Mouse (Mus musculus) Patski (cell line): ENCODE measurements around the gene Eps15l1. TPM values are rescaled to one million over a fixed set of nuclear protein-coding genes. Genes with fewer than 3 reads are reported as not detected.

Experiments
- ATAC-seq: fragments of 100-300 bp; one replicate; pipeline ENCODE4 v1.8.0; 2021
- CTCF ChIA-PET: fragments of 350-600 bp; sonication (Branson Sonifier 250); formaldehyde crosslinking; loops from one replicate; lab custom pipeline; 2022; ENCODE audit warnings: inconsistent platforms; lab: Charles Lee
- POLR2A ChIA-PET: fragments of 350-600 bp; sonication (Branson Sonifier 250); formaldehyde crosslinking; loops from one replicate; lab custom pipeline; 2022; ENCODE audit warnings: antibody characterized with exemption, inconsistent platforms; lab: Charles Lee
- DNase-seq: peaks from one replicate; pipeline ENCODE4 v3.0.0-alpha.2; 2011; ENCODE audit warnings: low read depth, low spot score
- H3K27me3 ChIP-seq: fragments of 371-371 bp; one replicate; pipeline ENCODE4 v1.5.1; 2021
- CTCF ChIP-seq: fragments of 100-300 bp; IDR thresholded peaks from one replicate; pipeline ENCODE4 v1.5.1; 2021
- in situ Hi-C: fragments of 300-500 bp; cut with MboI; formaldehyde crosslinking; loops from 3 replicates; pipeline ENCODE4 v1.11.1; 2018; ENCODE audit warnings: low pct_unique_long_range_greater_than_20kb, mixed read lengths
- polyA plus RNA-seq: library from polyadenylated mRNA; unstranded; gene quantifications from one replicate; pipeline ENCODE4 v1.2.3, GENCODE M21; 2021

The Eps15l1 gene
- polyA plus RNA-seq, 1 experiment from 2014 or later = 63.4 TPM

- ATAC-seq = no peak
- CTCF ChIA-PET = interaction anchor here (1.6 kb wide), 1 partner anchor 40 kb away, joined by 3 read pairs; no protein-coding TSS in a partner anchor
- in situ Hi-C loops = no loop called here
Observed at GRCm38 (mm10) chr8:72312926-72313518, 108.2 kb downstream of the Eps15l1 start.

DNA sequence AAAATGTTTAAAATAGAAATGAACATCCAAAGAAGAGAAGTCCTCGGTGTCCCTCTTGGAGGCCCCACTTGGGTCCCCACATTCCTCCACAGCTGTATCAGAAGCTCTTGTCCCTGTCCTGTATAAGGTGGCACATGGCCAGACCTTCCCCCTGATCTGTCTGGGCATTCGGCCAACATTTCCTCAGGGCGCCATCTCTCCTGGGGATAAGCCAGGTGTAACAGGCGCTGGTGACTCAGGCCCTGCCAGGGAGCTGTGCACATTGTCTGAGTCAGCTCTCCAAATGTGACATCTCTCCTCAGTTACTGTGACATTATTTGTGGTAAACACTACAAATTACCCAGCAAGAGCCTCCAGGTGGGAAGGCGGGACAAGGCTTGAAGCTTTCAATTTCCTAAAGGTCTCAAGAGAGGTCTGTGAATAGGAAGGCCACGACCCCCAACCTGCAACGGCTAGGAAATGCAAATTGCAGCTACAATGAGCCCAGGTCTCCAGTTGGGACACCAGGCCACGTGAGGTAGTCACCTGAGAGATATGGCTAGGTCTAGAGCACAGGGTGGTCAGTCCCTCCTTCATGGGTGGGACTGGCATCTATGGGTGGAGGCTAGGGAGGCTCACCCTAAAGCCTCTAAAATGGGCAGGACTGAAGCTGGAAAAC is 110.3 kb downstream of the Eps15l1 start:
- DNase-seq (peak; percentile 93), ATAC-seq (peak; percentile 60)
- CTCF ChIA-PET = interaction anchor here (1.0 to 1.1 kb wide), 2 partner anchors 12 to 23 kb away, joined by 3 to 4 read pairs; no protein-coding TSS in a partner anchor
- in situ Hi-C loops = no loop called here
- no peaks in the 10 kb centered on the region for H3K27me3 ChIP-seq
- no peak for TF ChIP-seq CTCF
- POLR2A ChIA-PET = interaction anchor here (0.6 kb wide), 1 partner anchor 36 kb away, joined by 5 read pairs; no protein-coding TSS in a partner anchor

More at GRCm38 (mm10) chr8:72312926-72313518, 108.2 kb downstream of the Eps15l1 start:
- no peaks in the 10 kb centered on the region for H3K27me3 ChIP-seq
- POLR2A ChIA-PET = no interaction called here
- no peak for TF ChIP-seq CTCF
- no peak for DNase-seq

- no peak for DNase-seq
- ChIA-PET CTCF (no interaction called here), POLR2A (no interaction called here)
- no peak for TF ChIP-seq CTCF
- in situ Hi-C loops = no loop called here
- ATAC-seq = no peak
- no peaks in the 10 kb centered on the region for H3K27me3 ChIP-seq
Observed at GRCm38 (mm10) chr8:72308276-72308675, 113.0 kb downstream of the Eps15l1 start.

- ATAC-seq = no peak
- ChIA-PET POLR2A (no interaction called here), CTCF (no interaction called here)
- no peak for DNase-seq
- no peaks in the 10 kb centered on the region for H3K27me3 ChIP-seq
- no peak for TF ChIP-seq CTCF
- in situ Hi-C loops = no loop called here
Observed at GRCm38 (mm10) chr8:72306913-72307312, 114.3 kb downstream of the Eps15l1 start.

DNA sequence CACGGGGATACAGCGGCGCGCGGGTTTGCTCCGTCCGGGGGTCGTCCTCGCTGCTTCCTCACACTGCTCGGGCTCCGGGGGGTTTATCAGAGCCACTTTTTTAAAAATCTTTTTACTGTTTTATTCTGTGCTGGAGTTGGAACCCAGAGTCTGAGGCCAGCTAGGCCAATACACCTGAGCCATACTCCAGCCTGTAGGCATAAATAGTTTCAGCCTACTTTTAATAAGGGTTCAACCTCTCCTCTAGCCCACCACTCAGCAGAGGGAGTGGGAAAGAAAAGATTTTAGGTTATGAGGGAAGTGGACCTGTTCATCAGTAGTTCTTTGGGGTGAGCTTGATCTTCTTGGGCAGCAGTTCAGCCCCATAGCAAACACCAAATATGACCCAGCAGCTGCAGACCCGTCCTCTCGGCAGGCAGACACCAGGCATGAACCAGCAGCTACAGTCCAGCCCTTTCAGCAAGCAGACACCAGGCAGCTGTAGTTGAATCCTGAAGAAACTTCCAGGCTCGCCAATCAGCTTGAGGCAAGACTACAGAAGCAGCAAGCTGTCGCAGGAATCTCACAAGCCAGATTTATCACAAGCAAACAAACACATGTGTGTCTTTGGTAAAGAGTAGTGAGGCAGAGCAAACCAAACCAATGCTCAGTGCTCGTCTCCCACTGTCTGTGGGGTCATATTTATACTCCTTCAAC is 115.9 kb downstream of the Eps15l1 start, which contains the start of gene Gm10282:
TSS of gene Gm10282 (minus strand) at position 51 of the 696 bp plus-strand sequence.
- POLR2A ChIA-PET = no interaction called here
- in situ Hi-C loops = no loop called here
- ATAC-seq (no peak), DNase-seq (no peak)
- no peak for TF ChIP-seq CTCF
- H3K27me3 ChIP-seq = no peaks in the 10 kb centered on the region
- CTCF ChIA-PET = no interaction called here

GRCm38 (mm10) chr8:72303633-72304032 is 117.6 kb downstream of the Eps15l1 start:
- no peak for DNase-seq
- in situ Hi-C loops = no loop called here

DNA sequence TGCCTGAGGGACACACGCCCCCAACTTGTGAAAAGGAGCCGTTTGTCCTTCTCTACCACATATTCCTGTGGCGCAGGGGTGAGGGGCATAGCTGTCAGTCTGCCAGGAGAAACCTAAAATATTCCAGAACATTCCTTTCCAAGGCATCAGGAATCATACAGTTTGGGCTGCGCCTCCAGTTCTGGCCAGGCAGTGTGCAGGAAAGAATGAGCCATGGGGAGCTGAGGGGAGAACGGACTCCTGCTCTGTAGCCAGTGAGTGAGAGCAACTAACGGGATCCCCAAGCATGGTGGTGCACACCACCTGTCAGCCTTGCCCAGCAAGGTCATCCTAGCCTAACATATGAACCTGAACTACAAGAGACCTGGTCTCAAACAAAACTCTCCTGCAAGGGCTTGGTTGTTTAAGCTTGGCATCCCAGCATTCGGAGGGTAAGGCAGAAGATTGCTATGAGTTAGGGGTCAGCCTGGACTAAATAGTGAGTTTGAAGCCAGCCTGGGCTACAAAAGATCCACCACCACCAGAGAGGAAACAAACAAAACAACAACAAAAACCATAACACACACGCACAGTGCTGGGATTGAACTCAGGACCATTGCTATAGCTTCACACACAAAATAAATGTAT is 118.2 kb downstream of the Eps15l1 start:
- ChIA-PET POLR2A (no interaction called here), CTCF (interaction anchor here (0.7 kb wide), 1 partner anchor 11 kb away, joined by 4 read pairs; no protein-coding TSS in a partner anchor)
- in situ Hi-C loops = no loop called here
- no peak for TF ChIP-seq CTCF
- no peak for ATAC-seq
- no peaks in the 10 kb centered on the region for H3K27me3 ChIP-seq
- no peak for DNase-seq

More at GRCm38 (mm10) chr8:72303633-72304032, 117.6 kb downstream of the Eps15l1 start:
- no peak for TF ChIP-seq CTCF
- H3K27me3 ChIP-seq = no peaks in the 10 kb centered on the region
- POLR2A ChIA-PET = no interaction called here
- ATAC-seq = peak; percentile 10
- CTCF ChIA-PET = interaction anchor here (0.7 kb wide), 1 partner anchor 11 kb away, joined by 4 read pairs; no protein-coding TSS in a partner anchor

DNA sequence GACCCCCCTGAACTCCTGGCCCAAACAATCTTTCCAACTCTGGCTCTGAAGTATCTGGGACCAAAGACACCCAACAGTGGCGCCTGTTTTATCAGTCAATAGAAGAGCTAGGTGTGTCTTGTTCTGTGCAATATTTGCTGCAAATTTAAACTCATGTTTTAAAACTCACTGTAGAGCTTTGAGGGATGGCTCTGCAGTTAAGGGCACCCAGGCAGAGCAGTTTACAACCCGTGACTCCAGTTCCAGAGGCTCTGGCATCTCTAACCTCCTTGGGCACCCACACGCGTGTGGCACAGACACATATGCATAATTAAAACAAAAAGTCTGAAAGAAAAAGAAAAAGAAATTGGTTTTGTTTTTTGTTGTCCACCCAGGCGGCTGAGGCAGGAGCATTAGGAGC is 119.8 kb downstream of the Eps15l1 start:
- in situ Hi-C loops = no loop called here

DNA sequence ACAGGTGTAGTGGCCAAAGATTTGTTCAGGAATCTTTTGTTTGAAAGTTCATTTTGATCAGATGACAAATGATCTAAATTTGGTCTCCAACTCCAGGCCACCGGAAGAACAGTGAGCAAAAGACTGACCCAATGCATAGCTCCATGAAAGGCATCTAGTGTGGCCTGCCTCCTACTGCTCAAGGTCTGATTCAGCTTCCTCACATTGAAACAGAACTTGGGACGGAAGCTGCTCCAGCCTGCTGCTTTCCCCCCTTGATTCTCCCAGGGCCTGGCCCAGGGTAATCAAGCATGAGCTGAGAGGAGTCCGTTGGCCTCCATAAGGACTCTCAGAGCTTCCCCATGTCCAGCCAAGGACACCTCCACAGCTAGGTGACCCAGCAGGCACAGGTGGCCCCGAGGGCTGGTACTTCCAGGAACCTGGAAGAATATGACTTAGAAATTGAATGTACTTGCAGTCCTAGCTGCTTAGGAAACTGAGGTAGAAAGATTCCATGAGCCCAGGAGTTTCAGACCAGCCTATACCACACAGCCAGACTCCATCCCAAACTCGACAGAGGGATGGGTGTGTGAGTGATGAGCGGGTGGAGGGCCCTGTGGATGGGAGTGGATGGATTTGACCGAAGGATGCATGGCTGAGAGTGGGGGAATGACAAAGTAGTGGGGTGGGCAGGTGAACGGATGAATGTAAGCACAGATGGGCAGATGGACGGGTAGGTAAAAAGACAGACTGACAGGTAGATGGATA is 120.4 kb downstream of the Eps15l1 start:
- H3K27me3 ChIP-seq = no peaks in the 10 kb centered on the region
- ChIA-PET CTCF (interaction anchor here (0.7 to 1.4 kb wide), 2 partner anchors 10 to 13 kb away, joined by 3 to 5 read pairs; no protein-coding TSS in a partner anchor), POLR2A (no interaction called here)
- TF ChIP-seq CTCF = no peak
- in situ Hi-C loops = no loop called here
- no peak for ATAC-seq
- DNase-seq = no peak

More for the DNA sequence above, 119.8 kb downstream of the Eps15l1 start:
- no peak for TF ChIP-seq CTCF
- ATAC-seq (peak; percentile 71), DNase-seq (no peak)
- H3K27me3 ChIP-seq = no peaks in the 10 kb centered on the region
- CTCF ChIA-PET = interaction anchor here (1.4 kb wide), 1 partner anchor 10 kb away, joined by 5 read pairs; no protein-coding TSS in a partner anchor
- POLR2A ChIA-PET = no interaction called here
